In the genomic region with DNA sequence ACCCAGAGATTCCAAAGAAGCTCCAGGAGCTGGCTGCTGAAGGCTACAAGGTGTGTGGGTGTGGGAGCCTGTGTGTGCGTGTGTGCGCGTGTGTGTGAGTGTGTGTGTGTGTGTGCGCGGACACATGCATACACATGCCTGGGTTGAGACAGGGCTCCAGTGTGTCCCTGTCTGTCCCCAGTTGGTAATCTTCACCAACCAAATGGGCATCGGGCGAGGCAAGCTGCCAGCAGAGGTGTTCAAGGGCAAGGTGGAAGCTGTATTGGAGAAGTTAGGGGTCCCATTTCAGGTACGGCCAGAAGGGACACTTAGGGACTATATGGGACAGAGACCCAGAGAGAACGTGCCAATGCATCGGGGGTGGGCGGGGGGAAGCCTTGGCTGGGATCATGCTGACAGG, we compare ENCODE assay signal across 8 mouse cellular contexts.
"Had no signal": no experiment of that assay in that cellular context is flagged by ENCODE, and none has a peak within 500 bp of the region (broad histone marks: within the 10 kb centered on the region; RNA-seq: fewer than 3 reads in every experiment).

No protein-coding gene starts in this region.

- H3K4me3 ChIP-seq: limb, embryonic 15.5 days; midbrain, embryonic 15.5 days; stomach, embryonic 15.5 days had no signal

- H3K9me3 ChIP-seq: limb, embryonic 15.5 days; midbrain, embryonic 15.5 days; neural tube, embryonic 13.5 days; stomach, embryonic 15.5 days had no signal

- DNase-seq: layer of hippocampus, adult 9-11 months had no signal

- ATAC-seq: midbrain, embryonic 15.5 days had no signal

- H3K27me3 ChIP-seq: limb, embryonic 15.5 days; midbrain, embryonic 15.5 days; neural tube, embryonic 13.5 days; stomach, embryonic 15.5 days had no signal

- H3K4me2 ChIP-seq: limb, embryonic 15.5 days; lung, embryonic 14.5 days; midbrain, embryonic 11.5 days; midbrain, embryonic 15.5 days; neural tube, embryonic 13.5 days; stomach, embryonic 15.5 days had no signal

- H3K9ac ChIP-seq: limb, embryonic 15.5 days; liver, embryonic 14.5 days; lung, embryonic 14.5 days; midbrain, embryonic 15.5 days; stomach, embryonic 15.5 days had no signal

- H3K27ac ChIP-seq: liver, embryonic 14.5 days; stomach, embryonic 15.5 days had no signal
